In the genomic region with DNA sequence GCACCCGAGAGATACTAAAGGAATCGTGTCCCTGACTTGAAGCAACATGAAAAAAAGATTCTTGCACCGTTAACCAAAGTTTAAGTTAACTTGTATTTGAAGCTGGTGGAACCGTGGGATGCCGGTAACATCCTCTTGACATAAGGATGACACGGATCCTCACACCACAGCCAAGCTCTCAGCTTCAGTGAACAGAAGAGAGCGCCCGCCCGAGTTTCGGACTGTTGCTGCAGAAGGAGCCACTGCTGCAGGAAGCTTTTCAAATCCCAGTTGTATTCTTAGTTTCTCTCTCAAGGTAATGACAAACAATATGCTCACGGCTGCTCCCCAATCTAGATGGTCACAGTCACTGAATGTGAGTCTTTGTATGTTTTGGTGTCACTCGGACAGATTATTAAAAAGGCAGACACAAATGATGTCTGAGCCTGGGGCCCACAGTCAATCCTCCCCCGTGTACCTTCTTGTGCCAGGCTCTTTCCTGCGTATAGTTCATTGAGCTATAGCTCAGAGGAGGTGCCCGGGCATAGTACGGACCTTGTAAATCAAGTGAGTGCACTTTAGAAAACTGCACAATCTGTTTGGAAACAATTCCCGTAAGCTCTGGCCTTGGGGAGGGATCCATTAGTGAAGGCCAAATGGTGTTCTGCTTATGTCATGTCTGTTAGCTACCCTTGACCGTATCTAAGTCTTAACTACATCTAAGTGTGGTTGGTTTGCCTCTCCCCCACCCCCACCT, we compare ENCODE assay signal across 12 mouse cellular contexts.
DNase-seq lines count a peak whose midpoint lies in the region; ATAC-seq and TF ChIP-seq lines count a peak whose summit lies in the region.
"Had no signal": no experiment of that assay in that cellular context is flagged by ENCODE, and none has a peak within 500 bp of the region (broad histone marks: within the 10 kb centered on the region; RNA-seq: fewer than 3 reads in every experiment).

No protein-coding gene starts in this region.

- TF ChIP-seq EP300 in stomach, postnatal 0 days (optimal IDR thresholded peaks at IDR 0.05): no peak

- WGBS in stomach, embryonic 15.5 days: 62% methylated on average over 18 of the region's 18 CpGs
- WGBS in stomach, postnatal 0 days: 70% methylated on average over 18 of the region's 18 CpGs

- H3K4me2 ChIP-seq in stomach, embryonic 15.5 days: no peak overlapping the region
- H3K4me2 ChIP-seq in stomach, postnatal 0 days (replicated peaks; ENCODE audit: low read depth): no peak overlapping the region
- H3K4me2 ChIP-seq: liver, embryonic 15.5 days had no signal

- no peak; the same call in 1 of the 2 replicates for ATAC-seq in stomach, embryonic 15.5 days (ENCODE audit: insufficient read depth, low FRiP score, low read depth)
- no peak; the same call in 1 of the 2 replicates for ATAC-seq in stomach, postnatal 0 days (ENCODE audit: low FRiP score, low TSS enrichment)
- ATAC-seq: hindbrain, postnatal 0 days had no signal

- H3K9ac ChIP-seq in stomach, embryonic 15.5 days: no peak overlapping the region
- no peak overlapping the region for H3K9ac ChIP-seq in stomach, postnatal 0 days (ENCODE audit: low read length)
- H3K9ac ChIP-seq: liver, embryonic 15.5 days had no signal

- DNase-seq in cerebellum, postnatal 10 days: peak; percentile 53
- no peak for DNase-seq in cerebellum, adult 11-12 months
- DNase-seq in kidney, adult 11 months: peak; percentile 22
- DNase-seq in kidney, postnatal 14 days: no peak
- DNase-seq in stomach, postnatal 0 days (ENCODE audit: low spot score): no peak
- no peak for DNase-seq in layer of hippocampus, adult 9-11 months
- no peak for DNase-seq in embryo, embryonic 10.5 days (ENCODE audit: low spot score)
- DNase-seq: layer of hippocampus, postnatal 36 days had no signal

- peaks cover 15% of the 10 kb centered on the region for H3K4me1 ChIP-seq in stomach, embryonic 15.5 days
- peaks cover 3% of the 10 kb centered on the region; the same call in 1 of the 2 replicates for H3K4me1 ChIP-seq in stomach, postnatal 0 days (replicated peaks; ENCODE audit: control insufficient read depth, insufficient read depth)
- H3K4me1 ChIP-seq: liver, embryonic 15.5 days had no signal

- H3K36me3 ChIP-seq in stomach, embryonic 15.5 days: no peaks in the 10 kb centered on the region
- H3K36me3 ChIP-seq in stomach, postnatal 0 days (ENCODE audit: control insufficient read depth, insufficient read depth, low read length): no peaks in the 10 kb centered on the region
- H3K36me3 ChIP-seq: limb, embryonic 10.5 days; liver, embryonic 15.5 days had no signal

- H3K27me3 ChIP-seq in stomach, embryonic 15.5 days (replicated peaks): no peaks in the 10 kb centered on the region
- no peaks in the 10 kb centered on the region for H3K27me3 ChIP-seq in stomach, postnatal 0 days (ENCODE audit: control insufficient read depth, insufficient read depth, low read length)

- peak overlapping the region; percentile 22; the same call in 1 of the 2 replicates for H3K27ac ChIP-seq in stomach, embryonic 15.5 days
- H3K27ac ChIP-seq in stomach, postnatal 0 days (replicated peaks): no peak overlapping the region
- H3K27ac ChIP-seq: hindbrain, postnatal 0 days; limb, embryonic 10.5 days; liver, embryonic 15.5 days had no signal

- TF ChIP-seq CTCF in stomach, postnatal 0 days (IDR thresholded peaks at IDR 0.05; ENCODE audit: low read depth): no peak

- H3K9me3 ChIP-seq in stomach, embryonic 15.5 days: no peaks in the 10 kb centered on the region
- H3K9me3 ChIP-seq in stomach, postnatal 0 days (ENCODE audit: control insufficient read depth, low read length): no peaks in the 10 kb centered on the region
- H3K9me3 ChIP-seq: limb, embryonic 10.5 days; liver, embryonic 15.5 days had no signal

- no peak overlapping the region for H3K4me3 ChIP-seq in stomach, embryonic 15.5 days (replicated peaks)
- no peak overlapping the region for H3K4me3 ChIP-seq in stomach, postnatal 0 days (ENCODE audit: low read depth, low read length)
- H3K4me3 ChIP-seq: limb, embryonic 10.5 days; liver, embryonic 15.5 days had no signal

Comparison
In these comparisons a context has a peak if more than half of its experiments do, and no peak if none do; other contexts are left out.
1. DNase-seq: peak in cerebellum, postnatal 10 days (2 of 2) and kidney, adult 11 months (single experiment); none in cerebellum, adult 11-12 months (single experiment), kidney, postnatal 14 days (single experiment), stomach, postnatal 0 days (single experiment), layer of hippocampus, adult 9-11 months (single experiment) and embryo, embryonic 10.5 days (single experiment).